In the genomic region with DNA sequence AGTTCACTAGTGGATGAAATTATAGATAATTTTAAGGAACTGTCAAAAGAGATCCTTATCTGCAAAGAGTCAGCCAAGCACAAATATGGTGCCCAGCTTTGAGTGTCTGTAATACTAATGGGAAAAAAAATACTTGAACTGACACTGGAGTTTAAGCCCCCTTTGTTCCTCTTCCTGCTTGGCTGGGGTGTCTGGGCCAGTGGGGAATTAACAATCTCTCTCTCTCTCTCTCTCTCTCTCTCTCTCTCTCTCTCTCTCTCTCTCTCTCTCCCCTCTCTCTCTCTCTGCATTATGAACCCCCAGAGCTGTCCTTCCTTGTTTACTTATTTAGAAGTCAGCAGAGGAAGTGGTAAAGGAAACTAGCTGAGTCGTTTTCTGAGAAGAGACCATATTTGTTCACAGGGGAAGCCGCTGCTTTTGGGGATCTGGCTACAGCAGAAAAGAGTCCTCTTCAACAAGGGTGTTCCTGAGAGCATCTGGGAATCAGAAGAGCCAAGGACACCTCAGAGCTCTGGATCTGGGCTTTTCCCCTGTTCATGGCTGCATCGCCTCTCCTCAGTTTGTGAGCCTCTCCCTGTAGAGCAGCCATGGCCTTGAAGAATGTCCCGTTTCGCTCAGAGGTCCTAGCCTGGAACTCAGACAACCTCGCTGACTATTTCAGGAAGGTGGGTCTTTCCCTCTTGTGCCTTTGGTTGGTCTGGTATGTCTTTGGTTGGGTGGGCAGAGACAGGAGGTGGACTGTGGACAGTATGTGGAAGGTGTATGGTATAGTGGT, we compare ENCODE assay signal across 12 mouse cellular contexts. TPM values are rescaled to one million over a fixed set of nuclear protein-coding genes. Genes with fewer than 3 reads are reported as not detected.
DNase-seq lines count a peak whose midpoint lies in the region; ATAC-seq and TF ChIP-seq lines count a peak whose summit lies in the region.
"Had no signal": no experiment of that assay in that cellular context is flagged by ENCODE, and none has a peak within 500 bp of the region (broad histone marks: within the 10 kb centered on the region; RNA-seq: fewer than 3 reads in every experiment).

A gene (plus strand): TSS at position 154 of the 775 bp plus-strand sequence.

- intact Hi-C loops in left cerebral cortex, postnatal 4 days (cut with DNase I) = no loop called here

- no peak for TF ChIP-seq EP300 in heart, postnatal 0 days (IDR thresholded peaks at IDR 0.05; ENCODE audit: low read depth)
- peak; percentile 20 to 74 for TF ChIP-seq EP300 in MEL (IDR thresholded peaks at IDR 0.05; ENCODE audit: low read depth in 1 of 2, low read length in 2 of 2)
- TF ChIP-seq EP300 in liver, embryonic 14.5 days (IDR thresholded peaks at IDR 0.05; ENCODE audit: low read depth) = no peak

- H3K4me3 ChIP-seq in heart, postnatal 0 days (ENCODE audit: low read depth, low read length) = peak within 1 kb of the TSS; percentile 32; the same call in 1 of the 2 replicates
- no peak within 1 kb of the TSS for H3K4me3 ChIP-seq in heart, embryonic 11.5 days (ENCODE audit: low read depth, low read length)
- peak within 1 kb of the TSS; percentile 84 to 87 for H3K4me3 ChIP-seq in MEL (ENCODE audit: control insufficient read depth in 1 of 2, insufficient read depth in 1 of 2, low read depth in 2 of 2, low read length in 2 of 2)
- peak within 1 kb of the TSS; percentile 20 to 45 for H3K4me3 ChIP-seq in liver, embryonic 14.5 days (ENCODE audit: insufficient read depth in 1 of 2, low read depth in 2 of 2, low read length in 2 of 2)
- peak within 1 kb of the TSS; percentile 2 for H3K4me3 ChIP-seq in stomach, embryonic 16.5 days (replicated peaks; ENCODE audit: low read length)
- H3K4me3 ChIP-seq: limb, embryonic 10.5 days had no signal

- H3K9ac ChIP-seq in heart, postnatal 0 days (replicated peaks; ENCODE audit: low read depth, low read length) = no peak within 1 kb of the TSS; the same call in 1 of the 2 replicates
- no peak within 1 kb of the TSS for H3K9ac ChIP-seq in heart, embryonic 11.5 days (ENCODE audit: low read depth, low read length)
- H3K9ac ChIP-seq in MEL (ENCODE audit: control insufficient read depth, low read depth, low read length, poor library complexity, severe bottlenecking) = peak within 1 kb of the TSS; percentile 85
- H3K9ac ChIP-seq in liver, embryonic 14.5 days (replicated peaks) = no peak within 1 kb of the TSS; the same call in 1 of the 2 replicates
- no peak within 1 kb of the TSS for H3K9ac ChIP-seq in stomach, embryonic 16.5 days (ENCODE audit: low read length)
- H3K9ac ChIP-seq: hindbrain, embryonic 14.5 days had no signal

- H3K9me3 ChIP-seq in heart, postnatal 0 days (replicated peaks; ENCODE audit: control insufficient read depth, low read length) = no peaks in the 10 kb centered on the region
- no peaks in the 10 kb centered on the region for H3K9me3 ChIP-seq in heart, embryonic 11.5 days (replicated peaks; ENCODE audit: control insufficient read depth, low read length)
- H3K9me3 ChIP-seq in MEL (replicated peaks; ENCODE audit: insufficient read depth, low read length) = no peaks in the 10 kb centered on the region
- no peaks in the 10 kb centered on the region for H3K9me3 ChIP-seq in liver, embryonic 14.5 days (ENCODE audit: control insufficient read depth, low read length)
- no peaks in the 10 kb centered on the region for H3K9me3 ChIP-seq in stomach, embryonic 16.5 days (replicated peaks; ENCODE audit: control insufficient read depth, low read length)
- H3K9me3 ChIP-seq: limb, embryonic 10.5 days had no signal

- ATAC-seq in heart, postnatal 0 days (ENCODE audit: insufficient read depth, low read depth) = no peak
- ATAC-seq in heart, embryonic 11.5 days (replicated peaks; ENCODE audit: insufficient number of reproducible peaks, low FRiP score, low TSS enrichment) = no peak
- ATAC-seq in liver, embryonic 14.5 days (ENCODE audit: insufficient read depth) = no peak
- ATAC-seq in stomach, embryonic 16.5 days (ENCODE audit: insufficient read depth, low FRiP score) = no peak

- TF ChIP-seq CTCF in heart, postnatal 0 days (IDR thresholded peaks at IDR 0.05; ENCODE audit: low read depth) = no peak
- no peak for TF ChIP-seq CTCF in MEL (IDR thresholded peaks at IDR 0.05 in 2 of 3, conservative IDR thresholded peaks at IDR 0.05 in 1 of 3; ENCODE audit: control insufficient read depth in 1 of 3, insufficient read depth in 1 of 3, low read depth in 2 of 3, low read length in 3 of 3, poor library complexity in 1 of 3, severe bottlenecking in 1 of 3)
- no peak for TF ChIP-seq CTCF in liver, embryonic 14.5 days (IDR thresholded peaks at IDR 0.05; ENCODE audit: low read depth)

- no peak for TF ChIP-seq RAD21 in MEL (IDR thresholded peaks at IDR 0.05; ENCODE audit: low read depth, low read length)

- H3K36me3 ChIP-seq in heart, postnatal 0 days (replicated peaks; ENCODE audit: control insufficient read depth, insufficient read depth, low read length) = no peaks in the 10 kb centered on the region
- no peaks in the 10 kb centered on the region for H3K36me3 ChIP-seq in heart, embryonic 11.5 days (ENCODE audit: control insufficient read depth, insufficient read depth, low read length)
- H3K36me3 ChIP-seq in MEL (ENCODE audit: control insufficient read depth in 1 of 2, insufficient read depth in 2 of 2, low read length in 2 of 2) = peaks cover 8 to 46% of the 10 kb centered on the region in 2 experiments
- no peaks in the 10 kb centered on the region for H3K36me3 ChIP-seq in liver, embryonic 14.5 days (replicated peaks; ENCODE audit: control insufficient read depth, insufficient read depth, low read depth)
- H3K36me3 ChIP-seq in stomach, embryonic 16.5 days (ENCODE audit: control insufficient read depth, insufficient read depth, low read length) = no peaks in the 10 kb centered on the region
- H3K36me3 ChIP-seq: limb, embryonic 10.5 days had no signal

- no peak within 1 kb of the TSS; the same call in 1 of the 2 replicates for H3K4me2 ChIP-seq in heart, postnatal 0 days (ENCODE audit: low read depth, low read length)
- no peak within 1 kb of the TSS for H3K4me2 ChIP-seq in heart, embryonic 11.5 days
- 0 out of 2 replicates have a peak within 1 kb of the TSS, but pooled peaks have one; percentile 4 for H3K4me2 ChIP-seq in liver, embryonic 14.5 days (ENCODE audit: low read depth)
- H3K4me2 ChIP-seq in stomach, embryonic 16.5 days (ENCODE audit: low read depth, low read length) = no peak within 1 kb of the TSS
- H3K4me2 ChIP-seq: hindbrain, embryonic 14.5 days had no signal

- peak in 1 of 2 experiments; percentile 67; a peak in 2 of 4 replicates for TF ChIP-seq POLR2A in MEL (IDR thresholded peaks at IDR 0.05; ENCODE audit: control insufficient read depth in 1 of 2, insufficient read depth in 1 of 2, low read depth in 1 of 2, low read length in 2 of 2, poor library complexity in 1 of 2)

- no peak for DNase-seq in heart, postnatal 0 days (ENCODE audit: low spot score)
- peak; percentile 87 for DNase-seq in MEL (ENCODE audit: low read depth, low spot score)
- no peak for DNase-seq in liver, embryonic 14.5 days (ENCODE audit: low read depth in 3 of 3, low spot score in 3 of 3)
- DNase-seq in urinary bladder, adult 2 months (ENCODE audit: low spot score) = no peak
- DNase-seq in left cerebral cortex, postnatal 4 days = no peak
- DNase-seq in cerebellum, adult 9-11 months = no peak
- DNase-seq: adrenal gland, postnatal 10 days; right cerebral cortex, postnatal 14 days had no signal

- peak within 1 kb of the TSS; percentile 57; the same call in 1 of the 2 replicates for H3K27ac ChIP-seq in heart, postnatal 0 days (ENCODE audit: low read depth)
- no peak within 1 kb of the TSS for H3K27ac ChIP-seq in heart, embryonic 11.5 days (ENCODE audit: low read depth, low read length)
- H3K27ac ChIP-seq in MEL (ENCODE audit: control insufficient read depth, low read depth, low read length) = peak within 1 kb of the TSS; percentile 95
- no peak within 1 kb of the TSS for H3K27ac ChIP-seq in liver, embryonic 14.5 days
- H3K27ac ChIP-seq in stomach, embryonic 16.5 days (ENCODE audit: low read length) = no peak within 1 kb of the TSS
- H3K27ac ChIP-seq: hindbrain, embryonic 14.5 days; limb, embryonic 10.5 days had no signal

- no peaks in the 10 kb centered on the region for H3K4me1 ChIP-seq in heart, postnatal 0 days (ENCODE audit: control insufficient read depth, insufficient read depth)
- H3K4me1 ChIP-seq in heart, embryonic 11.5 days (ENCODE audit: control insufficient read depth, insufficient read depth, low read length) = no peaks in the 10 kb centered on the region
- peaks cover 26 to 41% of the 10 kb centered on the region in 2 experiments for H3K4me1 ChIP-seq in MEL (ENCODE audit: control insufficient read depth in 1 of 2, insufficient read depth in 2 of 2, low read length in 2 of 2)
- peaks cover 0 to 6% of the 10 kb centered on the region in 2 experiments; a peak in 2 of 4 replicates for H3K4me1 ChIP-seq in liver, embryonic 14.5 days (replicated peaks; ENCODE audit: control insufficient read depth in 2 of 2, insufficient read depth in 2 of 2, low read length in 1 of 2)
- H3K4me1 ChIP-seq in stomach, embryonic 16.5 days (ENCODE audit: control insufficient read depth, insufficient read depth, low read length) = no peaks in the 10 kb centered on the region
- H3K4me1 ChIP-seq: limb, embryonic 10.5 days had no signal

- no peaks in the 10 kb centered on the region for H3K27me3 ChIP-seq in heart, postnatal 0 days (ENCODE audit: control insufficient read depth, insufficient read depth, low read length)
- no peaks in the 10 kb centered on the region for H3K27me3 ChIP-seq in heart, embryonic 11.5 days (ENCODE audit: control insufficient read depth, insufficient read depth, low read length)
- H3K27me3 ChIP-seq in MEL (ENCODE audit: control insufficient read depth in 1 of 2, insufficient read depth in 2 of 2, low read length in 2 of 2) = no peaks in the 10 kb centered on the region
- no peaks in the 10 kb centered on the region for H3K27me3 ChIP-seq in liver, embryonic 14.5 days (ENCODE audit: control insufficient read depth, insufficient read depth, low read length)
- no peaks in the 10 kb centered on the region for H3K27me3 ChIP-seq in stomach, embryonic 16.5 days (ENCODE audit: control insufficient read depth, insufficient read depth, low read length)

- 74% methylated on average over 6 of the region's 6 CpGs for WGBS in heart, postnatal 0 days
- 75% methylated on average over 6 of the region's 6 CpGs for WGBS in heart, embryonic 11.5 days (ENCODE audit: insufficient replicate concordance)
- WGBS in liver, embryonic 14.5 days (ENCODE audit: insufficient replicate concordance) = 27% methylated on average over 6 of the region's 6 CpGs
- 70% methylated on average over 6 of the region's 6 CpGs for WGBS in stomach, embryonic 16.5 days

- H3K79me2 ChIP-seq in MEL (ENCODE audit: control insufficient read depth, insufficient read depth, low read length, poor library complexity) = peaks cover 42% of the 10 kb centered on the region

RNA-seq across cellular contexts. Expression of the gene that starts here (rescaled TPM):
- 0.08 and 1.6 TPM in 2 replicates for total RNA-seq in heart, postnatal 0 days (2014; rRNA removed; ENCODE audit: low replicate concordance)
- polyA plus RNA-seq in heart, postnatal 0 days (2015; fragmentation: Nextera tagmentation; extraction: Ambion mirVana) = 0.63 and 0.88 TPM in 2 replicates
- polyA plus RNA-seq in heart, embryonic 11.5 days (2014; fragmentation: Nextera tagmentation; extraction: Ambion mirVana) = 1.7 and 1.9 TPM in 2 replicates
- 52.3 and 55.7 TPM in 2 replicates for total RNA-seq in MEL (2012; rRNA removed)
- polyA plus RNA-seq in MEL (2012; ENCODE audit: insufficient read depth in 1 of 2, insufficient read length in 2 of 2, low read depth in 1 of 2, low replicate concordance in 2 of 2, missing spikeins in 1 of 2) = 10 to 100 TPM; 66.4 to 70.0 TPM
- polyA plus RNA-seq in liver, embryonic 14.5 days (2012; rRNA removed) = 5.4 and 7.1 TPM in 2 replicates
- polyA plus RNA-seq in liver, embryonic 14.5 days (2014; fragmentation: Nextera tagmentation; extraction: Ambion mirVana) = 6.8 and 7.1 TPM in 2 replicates
- 3.8 and 4.7 TPM in 2 replicates for polyA plus RNA-seq in stomach, embryonic 16.5 days (2015; fragmentation: Nextera tagmentation; extraction: Ambion mirVana)
- polyA plus RNA-seq in urinary bladder, adult 2 months (2012; rRNA removed) = 4.0 and 5.0 TPM in 2 replicates
- 1 to 10 TPM; 3.7 to 4.5 TPM for total RNA-seq in left cerebral cortex, postnatal 4 days (2021)

Comparison
In these comparisons a context has a peak if more than half of its experiments do, and no peak if none do; other contexts are left out.
1. RNA of the gene that starts here (polyA plus RNA-seq): 66.4 to 70.0 TPM in MEL; 5.4 to 7.1 TPM in liver, embryonic 14.5 days, 3.8 to 4.7 TPM in stomach, embryonic 16.5 days, 4.0 to 5.0 TPM in urinary bladder, adult 2 months, 1.7 to 1.9 TPM in heart, embryonic 11.5 days and 0.63 to 0.88 TPM in heart, postnatal 0 days; every median in the first group is over 4 times any median in the second.
2. H3K27ac ChIP-seq: peak in heart, postnatal 0 days (single experiment) and MEL (single experiment); none in heart, embryonic 11.5 days (single experiment), liver, embryonic 14.5 days (single experiment) and stomach, embryonic 16.5 days (single experiment).